Mouse (Mus musculus): ENCODE measurements around the gene Ankrd17. TPM values are rescaled to one million over a fixed set of nuclear protein-coding genes. Genes with fewer than 3 reads are reported as not detected.
A peak's percentile ranks its signal among the peaks of the same experiment; 100 is the strongest.

The Ankrd17 gene
- total and polyA plus RNA-seq, 2 experiments: 12.7 to 37.8 TPM

DNA sequence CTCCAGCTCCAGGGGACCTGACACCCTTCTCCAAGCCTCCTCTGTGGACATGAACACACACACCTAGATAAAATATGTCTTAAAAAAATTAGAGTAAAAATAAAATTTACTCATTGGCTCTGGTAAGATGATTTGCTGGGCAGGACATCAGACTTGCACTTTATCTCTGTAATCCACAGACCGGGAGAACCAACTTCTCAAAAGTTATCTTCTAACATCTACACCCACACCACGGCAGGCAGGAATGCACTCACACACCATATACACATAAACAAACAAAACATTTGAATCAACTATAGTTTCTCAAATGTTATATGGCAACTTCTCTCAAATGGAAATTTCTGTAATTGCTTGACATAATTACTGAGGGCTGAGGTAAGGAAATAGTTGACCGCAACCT lies 19.5 kb downstream of the Ankrd17 start:
- H3K27me3 ChIP-seq (ENCODE audit: control insufficient read depth, insufficient read depth, low read length): no peaks in the 10 kb centered on the region
- peaks cover 3% of the 10 kb centered on the region for H3K4me1 ChIP-seq (ENCODE audit: control insufficient read depth, insufficient read depth, low read length)
- no peaks in the 10 kb centered on the region; the same call in 1 of the 2 replicates for H3K36me3 ChIP-seq (ENCODE audit: control insufficient read depth, insufficient read depth, low read length)
- H3K4me3 ChIP-seq (ENCODE audit: insufficient read depth, low read depth, low read length): no peak overlapping the region
- TF ChIP-seq POLR2A (IDR thresholded peaks at IDR 0.05; ENCODE audit: extremely low read depth, insufficient read depth, low read length) (no peak), CTCF (IDR thresholded peaks at IDR 0.05; ENCODE audit: low read depth, low read length) (no peak)
- peaks cover 13% of the 10 kb centered on the region for H3K79me2 ChIP-seq (ENCODE audit: control insufficient read depth, insufficient read depth, low read length)
- WGBS: 95% methylated on average over 3 of the region's 3 CpGs
- no peak for DNase-seq (ENCODE audit: extremely low read depth, low read depth, low spot score)
- H3K27ac ChIP-seq (replicated peaks; ENCODE audit: insufficient read depth, low read depth, low read length): no peak overlapping the region
- H3K9ac ChIP-seq (ENCODE audit: low read depth, low read length): no peak overlapping the region

DNA sequence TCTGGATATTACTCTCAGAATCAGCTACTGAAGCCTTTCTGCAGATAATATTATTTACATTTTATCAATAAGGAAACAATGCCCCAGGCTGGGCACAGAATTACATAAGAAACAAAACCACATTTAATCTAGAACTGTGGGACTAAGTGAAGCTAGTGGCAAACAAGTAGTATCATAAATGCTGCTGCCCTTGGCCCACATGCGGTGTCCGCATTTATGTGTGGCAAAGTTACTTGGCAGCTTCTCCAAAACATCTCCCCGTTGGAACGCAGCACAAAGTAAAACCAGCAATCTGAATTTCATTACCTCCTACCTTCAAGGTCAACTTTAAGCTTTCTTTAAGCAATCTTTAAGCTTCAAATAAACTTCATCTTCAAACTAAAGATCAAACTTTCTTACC lies 25.5 kb downstream of the Ankrd17 start:
- H3K79me2 ChIP-seq (ENCODE audit: control insufficient read depth, insufficient read depth, low read length): peaks cover 2% of the 10 kb centered on the region; the same call in 1 of the 2 replicates
- no peaks in the 10 kb centered on the region for H3K36me3 ChIP-seq (ENCODE audit: control insufficient read depth, insufficient read depth, low read length)
- peak; percentile 67 for DNase-seq (ENCODE audit: extremely low read depth, low read depth, low spot score)
- no peak overlapping the region for H3K9ac ChIP-seq (ENCODE audit: low read depth, low read length)
- H3K27me3 ChIP-seq (ENCODE audit: control insufficient read depth, insufficient read depth, low read length): no peaks in the 10 kb centered on the region
- peaks cover 11% of the 10 kb centered on the region; the same call in 1 of the 2 replicates for H3K4me1 ChIP-seq (ENCODE audit: control insufficient read depth, insufficient read depth, low read length)
- 13% methylated on average over 4 of the region's 4 CpGs for WGBS
- TF ChIP-seq CTCF (IDR thresholded peaks at IDR 0.05; ENCODE audit: low read depth, low read length) (no peak), POLR2A (IDR thresholded peaks at IDR 0.05; ENCODE audit: extremely low read depth, insufficient read depth, low read length) (no peak)
- no peak overlapping the region for H3K4me3 ChIP-seq (ENCODE audit: insufficient read depth, low read depth, low read length)
- no peak overlapping the region for H3K27ac ChIP-seq (replicated peaks; ENCODE audit: insufficient read depth, low read depth, low read length)

DNA sequence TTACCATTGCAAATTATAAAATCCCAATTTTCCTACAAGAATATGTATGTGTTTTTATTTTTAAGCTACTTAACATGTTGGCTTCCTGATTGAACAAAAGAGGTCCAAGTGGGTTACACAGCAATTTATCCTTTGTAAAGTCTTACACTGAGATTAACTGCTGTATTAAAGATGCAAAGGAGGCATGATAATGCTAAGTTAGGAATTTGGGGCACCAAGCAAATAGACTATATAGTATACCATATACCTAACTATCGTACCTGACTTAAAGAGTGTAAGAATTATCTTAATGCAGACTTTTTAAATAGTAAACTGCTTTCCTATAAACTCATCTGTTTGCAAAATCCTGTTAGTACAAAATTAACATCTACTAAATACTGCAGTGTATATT lies 26.4 kb downstream of the Ankrd17 start:
- no peak overlapping the region for H3K27ac ChIP-seq (replicated peaks; ENCODE audit: insufficient read depth, low read depth, low read length)
- no peak for TF ChIP-seq CTCF (IDR thresholded peaks at IDR 0.05; ENCODE audit: low read depth, low read length)
- no peak for TF ChIP-seq POLR2A (IDR thresholded peaks at IDR 0.05; ENCODE audit: extremely low read depth, insufficient read depth, low read length)
- peaks cover 12% of the 10 kb centered on the region; the same call in 1 of the 2 replicates for H3K4me1 ChIP-seq (ENCODE audit: control insufficient read depth, insufficient read depth, low read length)
- WGBS: 83% methylated on average over 1 of the region's 1 CpGs
- no peak for DNase-seq (ENCODE audit: extremely low read depth, low read depth, low spot score)
- H3K9ac ChIP-seq (ENCODE audit: low read depth, low read length): no peak overlapping the region
- no peak overlapping the region for H3K4me3 ChIP-seq (ENCODE audit: insufficient read depth, low read depth, low read length)
- no peaks in the 10 kb centered on the region for H3K27me3 ChIP-seq (ENCODE audit: control insufficient read depth, insufficient read depth, low read length)
- peaks cover 3% of the 10 kb centered on the region; the same call in 1 of the 2 replicates for H3K79me2 ChIP-seq (ENCODE audit: control insufficient read depth, insufficient read depth, low read length)
- H3K36me3 ChIP-seq (ENCODE audit: control insufficient read depth, insufficient read depth, low read length): no peaks in the 10 kb centered on the region

DNA sequence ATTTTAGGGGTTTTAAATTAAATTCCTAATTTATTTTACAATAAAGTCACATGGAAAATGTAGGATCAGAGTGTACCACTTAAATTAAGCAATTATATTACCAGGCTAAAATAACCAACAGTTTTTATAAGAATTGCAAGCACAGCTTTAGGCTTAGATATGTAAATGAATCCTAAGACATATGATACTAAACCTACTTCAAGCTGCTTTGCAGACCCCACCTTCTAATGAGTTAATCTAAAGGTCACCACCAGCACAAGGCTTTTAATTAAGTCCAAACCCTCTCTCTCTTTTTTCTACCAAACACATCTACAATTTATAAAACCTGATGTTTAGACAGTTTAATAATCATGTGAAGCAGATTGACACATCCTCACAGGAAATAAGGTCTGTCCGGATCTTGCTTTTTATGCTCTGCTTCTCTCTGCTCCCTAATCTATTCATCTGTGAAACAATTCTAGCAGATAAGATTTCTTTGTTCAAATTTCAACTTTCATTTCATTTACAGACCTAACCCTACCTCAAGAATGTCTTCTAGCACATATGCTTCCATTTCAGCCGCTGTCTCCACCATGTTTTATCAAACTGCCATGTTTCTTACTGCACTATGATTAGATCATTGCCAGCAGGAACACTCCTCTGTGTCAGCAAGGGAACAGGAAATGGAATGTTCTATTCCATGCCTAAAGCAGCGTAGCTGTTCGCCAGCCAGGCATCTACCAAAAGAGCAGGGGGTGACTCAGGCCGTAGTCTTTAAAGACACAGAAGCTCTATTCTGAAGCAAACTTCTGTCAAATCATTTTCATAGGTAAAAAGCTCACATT lies 27.0 kb downstream of the Ankrd17 start:
- H3K27ac ChIP-seq (replicated peaks; ENCODE audit: insufficient read depth, low read depth, low read length): no peak overlapping the region
- H3K36me3 ChIP-seq (ENCODE audit: control insufficient read depth, insufficient read depth, low read length): no peaks in the 10 kb centered on the region
- H3K79me2 ChIP-seq (ENCODE audit: control insufficient read depth, insufficient read depth, low read length): peaks cover 5% of the 10 kb centered on the region; the same call in 1 of the 2 replicates
- 34% methylated on average over 5 of the region's 5 CpGs for WGBS
- H3K4me1 ChIP-seq (ENCODE audit: control insufficient read depth, insufficient read depth, low read length): peaks cover 13% of the 10 kb centered on the region; the same call in 1 of the 2 replicates
- H3K27me3 ChIP-seq (ENCODE audit: control insufficient read depth, insufficient read depth, low read length): no peaks in the 10 kb centered on the region
- TF ChIP-seq CTCF (IDR thresholded peaks at IDR 0.05; ENCODE audit: low read depth, low read length): no peak
- peak; percentile 65 for DNase-seq (ENCODE audit: extremely low read depth, low read depth, low spot score)
- H3K9ac ChIP-seq (ENCODE audit: low read depth, low read length): no peak overlapping the region
- peak overlapping the region; percentile 35; the same call in 1 of the 2 replicates for H3K4me3 ChIP-seq (ENCODE audit: insufficient read depth, low read depth, low read length)

DNA sequence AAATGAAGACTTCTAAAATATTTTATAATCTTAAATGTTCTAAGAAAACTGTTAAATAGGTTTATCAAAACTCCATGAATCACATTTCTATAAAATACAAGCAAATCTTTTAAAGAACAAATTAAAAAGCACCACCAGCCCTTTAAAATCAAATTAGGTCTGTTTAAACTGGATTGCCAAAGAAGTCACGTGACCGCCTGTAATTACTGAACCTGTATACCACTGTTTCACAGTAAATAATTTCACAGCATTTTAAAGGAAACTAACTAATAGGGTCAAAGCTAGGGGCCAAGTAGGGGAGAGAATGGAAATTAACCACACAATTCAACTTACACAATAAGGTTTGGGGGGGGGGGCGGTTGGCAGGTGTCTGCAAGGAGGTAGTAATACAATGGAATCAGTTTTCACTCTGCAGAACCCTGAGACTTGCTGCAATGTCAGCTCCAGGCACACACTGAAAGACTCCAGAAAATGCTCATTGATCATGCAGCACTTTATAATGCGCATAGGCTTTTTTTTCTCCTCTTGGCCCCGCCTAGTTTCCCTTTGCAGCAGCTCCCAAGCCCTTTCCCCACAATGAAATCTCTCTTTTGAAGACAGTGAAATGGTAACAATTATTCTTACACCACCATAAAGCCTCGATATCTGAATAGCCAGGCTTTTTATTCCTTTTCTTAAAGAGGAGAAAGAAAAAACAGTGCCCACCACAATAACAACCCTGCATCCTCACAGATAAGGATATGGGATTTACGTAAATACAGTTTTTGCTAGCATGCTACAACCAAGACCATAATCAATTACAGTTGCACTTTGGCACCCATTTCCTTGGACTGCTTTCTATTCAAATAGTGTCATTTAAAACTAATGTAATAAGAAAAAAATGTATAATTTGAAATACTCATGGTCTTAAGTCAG lies 27.9 kb downstream of the Ankrd17 start:
- 45% methylated on average over 7 of the region's 7 CpGs for WGBS
- Histone ChIP-seq H3K36me3 (ENCODE audit: control insufficient read depth, insufficient read depth, low read length) (no peaks in the 10 kb centered on the region; the same call in 1 of the 2 replicates), H3K27ac (replicated peaks; ENCODE audit: insufficient read depth, low read depth, low read length) (no peak overlapping the region)

More for the DNA sequence above, 27.9 kb downstream of the Ankrd17 start:
- TF ChIP-seq CTCF (IDR thresholded peaks at IDR 0.05; ENCODE audit: low read depth, low read length) (no peak), POLR2A (IDR thresholded peaks at IDR 0.05; ENCODE audit: extremely low read depth, insufficient read depth, low read length) (no peak)
- Histone ChIP-seq H3K4me3 (ENCODE audit: insufficient read depth, low read depth, low read length) (no peak overlapping the region), H3K79me2 (ENCODE audit: control insufficient read depth, insufficient read depth, low read length) (peaks cover 5% of the 10 kb centered on the region; the same call in 1 of the 2 replicates), H3K9ac (ENCODE audit: low read depth, low read length) (no peak overlapping the region), H3K27me3 (ENCODE audit: control insufficient read depth, insufficient read depth, low read length) (no peaks in the 10 kb centered on the region), H3K4me1 (ENCODE audit: control insufficient read depth, insufficient read depth, low read length) (peaks cover 13% of the 10 kb centered on the region; the same call in 1 of the 2 replicates)
- peak; percentile 58 for DNase-seq (ENCODE audit: extremely low read depth, low read depth, low spot score)
